Comparison of ENCODE assay signal across 9 mouse cellular contexts in the genomic region with DNA sequence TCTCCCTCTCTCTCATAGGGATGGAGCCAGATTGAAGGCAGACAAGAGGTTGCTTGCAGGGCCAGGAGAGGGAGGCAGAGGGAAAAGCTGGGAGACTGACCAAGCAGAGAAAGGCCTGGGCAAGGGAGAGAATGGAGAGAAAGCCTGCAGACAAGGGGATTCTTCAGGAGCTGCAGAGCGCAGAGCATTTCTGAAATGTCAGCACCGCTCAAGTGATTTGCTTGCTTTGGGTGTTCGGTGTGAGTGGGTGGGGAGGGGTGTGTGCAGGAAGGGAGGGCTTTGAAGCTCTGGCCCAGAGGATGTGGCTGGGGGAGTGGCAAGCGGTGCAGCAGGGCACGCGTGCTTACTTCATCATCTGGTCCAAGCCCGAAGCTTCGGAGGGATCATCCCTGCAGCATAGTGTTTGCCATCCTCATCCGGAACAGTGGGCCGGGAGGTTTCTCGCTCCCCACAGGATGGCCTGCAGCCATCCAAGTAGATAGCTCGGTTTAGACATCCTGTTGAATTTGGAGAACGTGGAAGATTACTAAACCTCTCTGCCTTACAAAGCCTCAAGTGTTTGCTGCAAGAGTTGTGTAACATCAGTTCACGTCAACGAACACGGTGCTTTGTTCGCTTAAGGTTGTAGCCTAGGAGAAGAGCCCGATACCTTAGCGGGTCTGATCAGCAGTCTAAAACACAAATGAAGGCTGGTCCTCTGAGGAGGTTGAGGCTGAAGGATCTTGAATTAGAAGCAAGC. TPM values are rescaled to one million over a fixed set of nuclear protein-coding genes. Genes with fewer than 3 reads are reported as not detected.
DNase-seq lines count a peak whose midpoint lies in the region; ATAC-seq and TF ChIP-seq lines count a peak whose summit lies in the region.
"Had no signal": no experiment of that assay in that cellular context is flagged by ENCODE, and none has a peak within 500 bp of the region (broad histone marks: within the 10 kb centered on the region; RNA-seq: fewer than 3 reads in every experiment).

No protein-coding gene starts in this region.

- H3K9ac ChIP-seq in hindbrain, embryonic 12.5 days, result no peak overlapping the region
- H3K9ac ChIP-seq: limb, embryonic 15.5 days had no signal

- intact Hi-C loops in left cerebral cortex, adult 2 months (cut with DNase I), result loop anchor here (5.0 kb wide), 4 partner anchors 41 to 199 kb away; no protein-coding TSS in a partner anchor

- peak overlapping the region; percentile 25; the same call in 1 of the 2 replicates for H3K27ac ChIP-seq in left cerebral cortex, adult 2 months
- H3K27ac ChIP-seq in hindbrain, embryonic 12.5 days, result no peak overlapping the region
- H3K27ac ChIP-seq: limb, embryonic 15.5 days had no signal

- 71% methylated on average over 19 of the region's 19 CpGs for WGBS in hindbrain, embryonic 12.5 days

- H3K4me2 ChIP-seq in hindbrain, embryonic 12.5 days (replicated peaks), result no peak overlapping the region
- H3K4me2 ChIP-seq: limb, embryonic 15.5 days had no signal

- no peak overlapping the region for H3K4me3 ChIP-seq in left cerebral cortex, adult 2 months
- no peak overlapping the region for H3K4me3 ChIP-seq in hindbrain, embryonic 12.5 days
- H3K4me3 ChIP-seq: limb, embryonic 15.5 days had no signal

- TF ChIP-seq CTCF in left cerebral cortex, adult 2 months (IDR thresholded peaks at IDR 0.05), result peak; percentile 13; the same call in 1 of the 2 replicates

- H3K36me3 ChIP-seq in hindbrain, embryonic 12.5 days, result no peaks in the 10 kb centered on the region
- H3K36me3 ChIP-seq: limb, embryonic 15.5 days had no signal

- ATAC-seq in common myeloid progenitor, adult 5-6 weeks (replicated peaks; ENCODE audit: low read depth, poor library complexity, severe bottlenecking), result peak; percentile 54
- peak; percentile 64 for ATAC-seq in inflammation-experienced regulatory T-cells, adult 6 months
- ATAC-seq in megakaryocyte progenitor cell, adult 5-6 weeks (replicated peaks; ENCODE audit: poor library complexity), result peak; percentile 52
- ATAC-seq in hindbrain, embryonic 12.5 days (ENCODE audit: low FRiP score), result no peak

- DNase-seq in left cerebral cortex, adult 2 months (ENCODE audit: extremely low spot score in 1 of 2, low spot score in 2 of 2), result peak; percentile 13 to 27
- DNase-seq in left cerebral cortex, adult 11 months (ENCODE audit: low spot score), result no peak
- DNase-seq in urinary bladder, adult 2 months (ENCODE audit: low spot score), result no peak
- DNase-seq in testis, postnatal 14 days (ENCODE audit: low spot score), result no peak

- H3K27me3 ChIP-seq in hindbrain, embryonic 12.5 days, result peaks cover 7% of the 10 kb centered on the region; the same call in 1 of the 2 replicates

- H3K9me3 ChIP-seq in hindbrain, embryonic 12.5 days (replicated peaks), result no peaks in the 10 kb centered on the region
- H3K9me3 ChIP-seq: limb, embryonic 15.5 days had no signal

- H3K4me1 ChIP-seq in hindbrain, embryonic 12.5 days, result 0 out of 2 replicates have a peak, but pooled peaks cover 3% of the 10 kb centered on the region

RNA-seq across cellular contexts. Expression of a gene that starts 3.1 kb away (rescaled TPM):
- 10 to 100 TPM; 62.8 to 79.1 TPM for total RNA-seq in left cerebral cortex, adult 2 months (2021)
- total RNA-seq in common myeloid progenitor, adult 5-6 weeks (2017), result 68.5 and 75.3 TPM in 2 replicates
- 100 to 1,000 TPM in 2 of 3 experiments, 10 to 100 TPM in 1; 94.0 to 116 (median 111) TPM for polyA plus RNA-seq in inflammation-experienced regulatory T-cells, adult 6 months (2017; shearing (Covaris generic))
- total RNA-seq in megakaryocyte progenitor cell, adult 5-6 weeks (2015), result 97.9 and 103 TPM in 2 replicates
- 42.0 and 61.9 TPM in 2 replicates for total RNA-seq in megakaryocyte progenitor cell, adult 5-6 weeks (2017)
- 9.8 and 11.6 TPM in 2 replicates for polyA plus RNA-seq in urinary bladder, adult 2 months (2012; rRNA removed)
- polyA plus RNA-seq in hindbrain, embryonic 12.5 days (2016; fragmentation: Nextera tagmentation; extraction: Ambion mirVana), result 28.9 and 33.3 TPM in 2 replicates

Comparison
In these comparisons a context has a peak if more than half of its experiments do, and no peak if none do; other contexts are left out.
1. DNase-seq: peak in left cerebral cortex, adult 2 months (2 of 2); none in left cerebral cortex, adult 11 months (single experiment), urinary bladder, adult 2 months (single experiment) and testis, postnatal 14 days (single experiment).